Mouse (Mus musculus): ENCODE results near the gene March2.

March2 gene

DNA sequence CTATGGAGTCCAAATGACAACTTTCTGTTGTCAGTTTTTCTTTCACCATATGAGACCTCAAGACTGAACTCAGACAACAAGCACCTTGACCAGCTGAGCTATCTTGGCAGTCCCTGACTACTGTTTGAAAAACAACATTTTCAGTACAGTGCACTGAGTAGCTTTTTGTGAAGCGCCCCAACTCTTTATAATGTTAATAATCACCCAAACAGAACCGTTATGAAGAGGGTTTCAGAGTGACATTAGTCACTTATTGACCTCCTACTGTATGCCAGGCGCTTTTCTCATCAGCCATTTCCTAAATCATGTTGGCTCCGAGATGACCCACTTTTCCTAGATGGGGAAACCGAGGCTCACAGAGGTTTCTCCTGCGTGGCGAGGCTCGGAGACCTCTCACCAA lies 488 bp downstream of the March2 start:
- no peak for DNase-seq (ENCODE audit: low read depth)

- DNase-seq (ENCODE audit: low read depth) = no peak
Observed at GRCm38 (mm10) chr17:33717246-33717645, 1.2 kb downstream of the March2 start.

GRCm38 (mm10) chr17:33714779-33715178 lies 3.7 kb downstream of the March2 start:
- no peak for DNase-seq (ENCODE audit: low read depth)

GRCm38 (mm10) chr17:33713271-33713670 lies 5.2 kb downstream of the March2 start:
- DNase-seq (ENCODE audit: low read depth) = no peak

GRCm38 (mm10) chr17:33709834-33710233 lies 8.6 kb downstream of the March2 start:
- no peak for DNase-seq (ENCODE audit: low read depth)

- no peak for DNase-seq (ENCODE audit: low read depth)
Observed at GRCm38 (mm10) chr17:33703091-33703490, 15.4 kb downstream of the March2 start.

DNA sequence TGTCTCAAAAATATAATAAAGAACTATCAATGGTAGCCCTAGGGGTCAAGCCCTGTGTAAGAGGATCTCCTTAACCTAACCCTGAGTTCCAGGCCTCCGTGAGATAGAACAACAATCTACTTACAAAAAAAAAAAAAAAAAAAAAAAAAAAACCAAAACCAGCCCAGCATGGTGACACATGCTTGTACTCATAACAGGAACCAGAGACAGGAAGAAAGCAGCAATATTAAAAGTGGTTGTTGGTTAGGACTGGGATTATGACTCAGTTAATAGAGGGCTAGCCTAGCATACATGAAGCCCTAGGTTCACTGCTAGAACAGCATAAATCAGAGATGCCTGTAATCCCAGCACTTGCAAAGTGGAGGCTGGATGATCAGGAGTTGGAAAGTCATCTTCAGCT lies 16.3 kb downstream of the March2 start:
- no peak for DNase-seq (ENCODE audit: low read depth)

- DNase-seq (ENCODE audit: low read depth) = no peak
Observed at GRCm38 (mm10) chr17:33695471-33695870, 23.0 kb downstream of the March2 start.

DNA sequence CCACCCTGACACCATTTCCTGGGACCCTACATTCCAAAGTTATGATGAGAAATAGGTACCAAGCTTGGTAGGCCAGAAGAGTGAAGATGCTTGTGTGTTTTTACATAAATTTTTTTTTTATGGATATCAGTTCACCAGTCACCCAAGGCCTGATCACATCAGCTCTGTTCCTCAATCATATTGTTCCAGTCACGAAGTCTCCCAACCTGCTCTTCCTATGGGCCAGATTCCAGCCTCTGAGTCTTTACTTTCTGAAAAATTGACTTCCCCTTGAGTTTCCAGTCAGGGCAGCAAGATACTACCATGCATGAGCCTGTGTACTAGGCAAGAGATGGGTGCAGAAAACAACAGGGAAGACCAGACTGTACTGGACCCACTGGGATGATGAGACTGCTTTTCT lies 31.7 kb downstream of the March2 start, which contains the start of gene Hnrnpm:
TSS of gene Hnrnpm (minus strand) at position 101 of the 400 bp plus-strand sequence.
- DNase-seq (ENCODE audit: low read depth) = no peak

GRCm38 (mm10) chr17:33685249-33685653 lies 33.2 kb downstream of the March2 start:
- peak; percentile 89 for DNase-seq (ENCODE audit: low read depth)

DNA sequence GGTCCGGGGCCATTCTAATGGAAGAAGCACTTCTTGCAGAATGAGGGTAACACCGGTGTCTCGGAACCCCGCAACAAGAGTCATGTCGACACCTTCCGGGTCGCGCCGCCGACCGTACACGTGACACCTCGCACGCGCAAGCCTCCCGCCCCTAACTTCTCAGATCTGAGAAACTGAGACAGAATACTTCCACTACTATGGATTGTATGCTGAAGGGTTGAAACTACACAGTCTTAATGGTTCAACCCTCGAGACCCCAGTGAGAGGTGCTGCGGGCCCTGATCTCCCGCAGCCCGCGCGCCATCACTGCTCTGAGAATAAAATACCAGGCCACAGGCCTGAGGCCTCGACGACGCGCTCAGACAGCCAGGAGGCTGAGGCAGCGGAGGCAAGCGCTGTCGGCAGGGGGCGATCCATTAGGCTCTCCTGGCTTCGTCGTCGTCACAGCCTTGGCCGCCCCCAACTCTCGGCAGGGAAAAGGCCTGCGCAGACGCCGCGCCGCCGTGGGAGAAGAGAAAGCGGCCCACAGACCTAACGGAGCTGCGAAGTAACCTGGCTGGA lies 33.7 kb downstream of the March2 start:
- DNase-seq (ENCODE audit: low read depth) = peak; percentile 19

GRCm38 (mm10) chr17:33681767-33682166 lies 36.7 kb downstream of the March2 start:
- DNase-seq (ENCODE audit: low read depth) = no peak

GRCm38 (mm10) chr17:33678771-33679170 lies 39.7 kb downstream of the March2 start:
- no peak for DNase-seq (ENCODE audit: low read depth)

- no peak for DNase-seq (ENCODE audit: low read depth)
Observed at GRCm38 (mm10) chr17:33676086-33676485, 42.4 kb downstream of the March2 start.

DNA sequence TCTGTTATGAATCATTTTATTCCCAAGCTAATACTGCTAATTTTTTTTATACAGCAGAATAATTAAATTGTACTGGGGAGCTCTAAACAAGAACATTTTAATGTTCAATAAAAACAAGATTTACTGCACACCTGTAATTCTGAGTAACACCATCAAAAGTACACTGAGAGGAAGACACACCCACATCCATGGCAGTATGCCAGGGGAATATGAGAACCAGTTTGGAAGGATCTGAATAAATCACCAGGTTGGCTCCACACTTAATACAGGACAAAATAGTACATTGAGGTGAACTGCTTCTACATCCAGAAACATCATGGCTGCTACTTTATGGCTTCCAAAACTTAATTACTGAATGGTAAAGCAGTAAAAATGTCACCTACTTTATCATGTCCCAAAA lies 43.0 kb downstream of the March2 start:
- DNase-seq (ENCODE audit: low read depth) = no peak

DNA sequence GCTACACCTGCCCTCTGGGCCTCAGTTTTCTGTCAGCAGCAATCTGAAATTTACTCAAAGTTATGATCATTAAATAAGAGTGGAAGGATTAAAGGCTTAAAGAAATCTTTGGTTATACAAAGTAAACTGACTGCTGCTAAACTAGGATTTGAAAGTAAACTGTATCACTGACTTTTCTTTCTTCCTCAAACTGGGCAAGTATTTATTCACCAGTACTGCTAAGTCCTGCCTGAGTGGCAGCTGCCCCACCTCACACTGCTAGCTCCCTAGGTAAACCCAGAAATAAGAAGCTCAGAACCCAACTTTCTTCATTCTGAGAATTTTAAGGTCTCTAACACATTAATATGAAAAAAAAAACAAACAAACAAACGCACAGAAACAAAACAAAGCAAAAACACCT lies 44.6 kb downstream of the March2 start:
- no peak for DNase-seq (ENCODE audit: low read depth)

- DNase-seq (ENCODE audit: low read depth) = no peak
Observed at GRCm38 (mm10) chr17:33669681-33670080, 48.8 kb downstream of the March2 start.

DNA sequence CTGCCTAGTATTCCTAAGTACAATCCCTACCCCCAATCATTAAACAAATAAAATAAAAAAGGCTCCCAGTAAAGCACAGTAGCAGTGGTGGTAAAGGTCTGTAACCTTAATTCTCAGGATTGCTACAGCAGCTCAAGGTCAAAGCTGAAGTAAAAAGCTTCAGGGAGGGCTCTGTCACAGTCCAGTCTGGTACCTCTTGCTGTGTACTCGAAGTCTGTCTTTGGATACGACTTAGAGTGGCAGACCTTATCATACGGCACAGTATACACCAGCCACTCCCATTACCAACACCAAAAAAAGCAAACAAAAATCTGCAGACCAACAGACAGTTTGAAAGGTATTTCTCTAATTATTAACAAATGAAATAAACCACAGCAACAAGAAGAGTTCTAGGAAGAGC lies 51.7 kb downstream of the March2 start:
- DNase-seq (ENCODE audit: low read depth) = no peak

- no peak for DNase-seq (ENCODE audit: low read depth)
Observed at GRCm38 (mm10) chr17:33649781-33650475, 68.5 kb downstream of the March2 start.

GRCm38 (mm10) chr17:33645073-33645472 lies 73.4 kb downstream of the March2 start:
- no peak for DNase-seq (ENCODE audit: low read depth)

DNA sequence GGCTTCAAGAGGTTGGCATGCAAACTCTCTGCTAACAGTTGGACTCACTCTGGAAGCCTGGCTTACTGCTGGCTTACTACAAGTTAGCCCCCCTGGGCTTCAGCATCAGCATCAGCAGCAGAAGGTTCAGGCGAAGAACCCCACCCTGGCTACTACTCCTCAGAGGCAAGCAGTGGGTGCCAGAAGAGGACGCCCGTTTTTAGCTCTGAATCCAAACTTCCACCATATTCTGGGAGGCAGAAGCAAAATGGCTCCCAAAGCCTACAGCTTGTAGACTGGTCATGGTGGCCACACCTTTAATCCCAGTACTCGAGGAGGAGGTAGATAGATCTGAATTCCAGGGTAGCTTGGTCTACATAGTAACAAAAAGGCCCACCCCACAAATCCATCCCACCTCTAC lies 74.4 kb downstream of the March2 start:
- DNase-seq (ENCODE audit: low read depth) = no peak

DNA sequence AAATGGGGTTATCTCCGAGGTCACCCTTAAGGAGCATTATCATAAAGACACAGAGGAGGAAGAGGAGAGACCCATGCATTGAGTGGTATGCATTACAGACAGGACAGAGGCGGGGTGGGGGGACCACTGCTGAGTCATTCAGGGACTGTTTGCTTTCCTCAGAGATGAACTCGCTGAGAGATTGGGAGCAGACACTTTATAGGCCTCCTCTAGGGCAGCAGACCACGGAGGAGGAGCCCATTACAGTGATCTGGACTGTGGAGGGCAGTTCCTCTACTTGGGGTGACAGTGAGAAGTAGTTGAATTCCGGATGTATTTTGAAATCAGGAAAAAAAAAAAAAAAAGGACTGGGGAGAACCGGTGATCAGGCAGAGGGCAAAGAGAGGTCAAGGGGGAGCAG lies 78.7 kb downstream of the March2 start:
- no peak for DNase-seq (ENCODE audit: low read depth)

DNA sequence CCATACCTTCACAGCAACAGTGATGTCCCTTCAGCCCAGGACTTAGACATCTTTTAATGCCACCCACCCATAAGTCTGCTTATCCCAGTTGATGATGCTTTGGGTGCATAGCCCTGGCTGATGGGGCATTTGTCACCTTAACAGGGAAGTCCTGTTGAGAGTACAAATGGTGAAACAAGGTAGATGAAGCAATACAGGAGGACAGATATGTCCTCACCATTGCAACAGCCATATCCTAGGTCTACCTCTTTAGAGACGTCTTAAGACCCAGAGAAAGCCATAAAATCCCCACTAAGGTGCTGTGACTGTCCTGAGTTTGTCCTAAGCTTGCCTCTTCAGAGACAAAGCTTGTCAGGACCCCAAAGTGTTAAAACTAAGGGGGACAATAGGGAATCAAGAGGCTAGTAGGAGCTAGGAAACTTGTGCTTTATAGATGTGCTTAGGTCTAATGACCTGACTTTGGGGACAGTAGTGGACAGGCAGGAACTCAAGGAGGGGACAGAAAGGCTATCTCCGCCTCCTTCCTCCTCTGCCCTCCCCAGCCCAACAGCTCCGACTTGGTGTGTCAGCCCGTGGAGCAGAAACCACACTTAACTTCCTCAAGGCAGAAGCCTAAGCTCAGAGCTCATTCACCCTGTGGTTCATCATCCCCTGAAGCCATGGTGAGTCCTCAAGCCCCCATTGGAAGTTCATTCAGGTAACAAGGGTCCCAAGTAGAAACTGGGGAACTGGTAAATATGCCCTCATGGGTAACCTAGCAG lies 80.8 kb downstream of the March2 start, which contains the start of gene Pram1:
TSS of gene Pram1 (plus strand) at position 541 of the 761 bp plus-strand sequence.
- no peak for DNase-seq (ENCODE audit: low read depth)
